Mouse (Mus musculus): ENCODE results near the gene Mkrn2. TPM values are rescaled to one million over a fixed set of nuclear protein-coding genes. Genes with fewer than 3 reads are reported as not detected.
A peak's percentile ranks its signal among the peaks of the same experiment; 100 is the strongest.
"Not testable (repeated sequence)": the region's sequence is repeated elsewhere in the genome, so short reads cannot be mapped to it uniquely, and the experiment has no call there.

The Mkrn2 gene
- polyA plus RNA-seq, 1 experiment = 17.0 TPM

GRCm38 (mm10) chr6:115631056-115631795, 29.5 kb downstream of the Mkrn2 start:
- Histone ChIP-seq H3K36me3 (ENCODE audit: control insufficient read depth, insufficient read depth) (peaks cover 64% of the 10 kb centered on the region), H3K27me3 (ENCODE audit: control insufficient read depth, insufficient read depth, insufficient read length) (no peaks in the 10 kb centered on the region), H3K79me2 (ENCODE audit: control insufficient read depth, insufficient read depth) (peaks cover 5% of the 10 kb centered on the region), H3K4me3 (no peak overlapping the region), H3ac (ENCODE audit: control insufficient read depth, insufficient read length) (no peak overlapping the region), H3K4me2 (ENCODE audit: low read depth) (no peak overlapping the region)
- TF ChIP-seq REST (IDR thresholded peaks at IDR 0.05; ENCODE audit: insufficient read depth, insufficient read length) (peak; percentile 57), MYOD1 (IDR thresholded peaks at IDR 0.05; ENCODE audit: control insufficient read depth in 1 of 3, insufficient read length in 2 of 3, low read depth in 2 of 3) (no peak)

GRCm38 (mm10) chr6:115634015-115634414, 32.3 kb downstream of the Mkrn2 start:
- TF ChIP-seq POLR2AphosphoS2 (IDR thresholded peaks at IDR 0.05; ENCODE audit: insufficient read length, low read depth) (no peak), POLR2A (IDR thresholded peaks at IDR 0.05; ENCODE audit: insufficient read length, low read depth) (no peak), TCF12 (IDR thresholded peaks at IDR 0.05; ENCODE audit: insufficient read depth, poor library complexity, severe bottlenecking) (no peak), CEBPB (IDR thresholded peaks at IDR 0.05; ENCODE audit: insufficient read depth, poor library complexity, severe bottlenecking) (no peak)

GRCm38 (mm10) chr6:115638188-115638587, 36.5 kb downstream of the Mkrn2 start:
- not testable (repeated sequence) for H3K4me2 ChIP-seq (ENCODE audit: low read depth)
- H3K79me2 ChIP-seq (ENCODE audit: control insufficient read depth, insufficient read depth) = peaks cover 32% of the 10 kb centered on the region

More at GRCm38 (mm10) chr6:115634015-115634414, 32.3 kb downstream of the Mkrn2 start:
- Histone ChIP-seq H3ac (ENCODE audit: control insufficient read depth, insufficient read length) (no peak overlapping the region), H3K36me3 (ENCODE audit: control insufficient read depth, insufficient read depth) (peaks cover 66% of the 10 kb centered on the region), H3K79me2 (ENCODE audit: control insufficient read depth, insufficient read depth) (peaks cover 7% of the 10 kb centered on the region), H3K27me3 (ENCODE audit: control insufficient read depth, insufficient read depth, insufficient read length) (no peaks in the 10 kb centered on the region), H3K4me3 (no peak overlapping the region), H3K4me2 (ENCODE audit: low read depth) (no peak overlapping the region)

GRCm38 (mm10) chr6:115643315-115643714, 41.6 kb downstream of the Mkrn2 start:
- peaks cover 76% of the 10 kb centered on the region for H3K79me2 ChIP-seq (ENCODE audit: control insufficient read depth, insufficient read depth)
- peaks cover 12% of the 10 kb centered on the region for H3K36me3 ChIP-seq (ENCODE audit: control insufficient read depth, insufficient read depth)
- H3ac ChIP-seq (ENCODE audit: control insufficient read depth, insufficient read length) = no peak overlapping the region
- H3K4me2 ChIP-seq (ENCODE audit: low read depth) = no peak overlapping the region
- TF ChIP-seq POLR2A (IDR thresholded peaks at IDR 0.05; ENCODE audit: insufficient read length, low read depth) (no peak), MAX (IDR thresholded peaks at IDR 0.05; ENCODE audit: low read depth) (no peak), SRF (IDR thresholded peaks at IDR 0.05; ENCODE audit: control insufficient read depth, insufficient read length, low read depth) (no peak), POLR2AphosphoS2 (IDR thresholded peaks at IDR 0.05; ENCODE audit: insufficient read length, low read depth) (no peak)
- no peaks in the 10 kb centered on the region for H3K27me3 ChIP-seq (ENCODE audit: control insufficient read depth, insufficient read depth, insufficient read length)
- no peak overlapping the region for H3K4me3 ChIP-seq

More at GRCm38 (mm10) chr6:115638188-115638587, 36.5 kb downstream of the Mkrn2 start:
- H3K4me3 ChIP-seq; H3ac ChIP-seq (ENCODE audit: control insufficient read depth, insufficient read length); H3K27me3 ChIP-seq (ENCODE audit: control insufficient read depth, insufficient read depth, insufficient read length): not testable (repeated sequence)
- peaks cover 53% of the 10 kb centered on the region for H3K36me3 ChIP-seq (ENCODE audit: control insufficient read depth, insufficient read depth)

- H3K27me3 ChIP-seq (ENCODE audit: control insufficient read depth, insufficient read depth, insufficient read length) = no peaks in the 10 kb centered on the region
- no peak overlapping the region for H3ac ChIP-seq (ENCODE audit: control insufficient read depth, insufficient read length)
- H3K79me2 ChIP-seq (ENCODE audit: control insufficient read depth, insufficient read depth) = peaks cover 98% of the 10 kb centered on the region
- H3K4me2 ChIP-seq (ENCODE audit: low read depth) = no peak overlapping the region
- no peaks in the 10 kb centered on the region for H3K36me3 ChIP-seq (ENCODE audit: control insufficient read depth, insufficient read depth)
- TF ChIP-seq TCF12 (IDR thresholded peaks at IDR 0.05; ENCODE audit: insufficient read depth, poor library complexity, severe bottlenecking) = no peak
- no peak for TF ChIP-seq SRF (IDR thresholded peaks at IDR 0.05; ENCODE audit: control insufficient read depth, insufficient read length, low read depth)
- no peak for TF ChIP-seq MAX (IDR thresholded peaks at IDR 0.05; ENCODE audit: low read depth)
- no peak for TF ChIP-seq E2F4 (IDR thresholded peaks at IDR 0.05; ENCODE audit: insufficient read depth)
- TF ChIP-seq MYOG (IDR thresholded peaks at IDR 0.05; ENCODE audit: control insufficient read depth in 1 of 3, insufficient read depth in 1 of 3, insufficient read length in 2 of 3, low read depth in 2 of 3) = no peak
- TF ChIP-seq CEBPB (IDR thresholded peaks at IDR 0.05; ENCODE audit: insufficient read depth, poor library complexity, severe bottlenecking) = no peak
- no peak for TF ChIP-seq MYOD1 (IDR thresholded peaks at IDR 0.05; ENCODE audit: control insufficient read depth in 1 of 3, insufficient read length in 2 of 3, low read depth in 2 of 3)
- TF ChIP-seq TCF3 (IDR thresholded peaks at IDR 0.05; ENCODE audit: insufficient read length, low read depth) = no peak
- no peak for TF ChIP-seq POLR2AphosphoS2 (IDR thresholded peaks at IDR 0.05; ENCODE audit: insufficient read length, low read depth)
- no peak overlapping the region for H3K4me3 ChIP-seq
Measured at GRCm38 (mm10) chr6:115649792-115650365, 48.2 kb downstream of the Mkrn2 start.
